Mouse (Mus musculus): ENCODE data around the gene Aqp6.

Gene Aqp6

DNA sequence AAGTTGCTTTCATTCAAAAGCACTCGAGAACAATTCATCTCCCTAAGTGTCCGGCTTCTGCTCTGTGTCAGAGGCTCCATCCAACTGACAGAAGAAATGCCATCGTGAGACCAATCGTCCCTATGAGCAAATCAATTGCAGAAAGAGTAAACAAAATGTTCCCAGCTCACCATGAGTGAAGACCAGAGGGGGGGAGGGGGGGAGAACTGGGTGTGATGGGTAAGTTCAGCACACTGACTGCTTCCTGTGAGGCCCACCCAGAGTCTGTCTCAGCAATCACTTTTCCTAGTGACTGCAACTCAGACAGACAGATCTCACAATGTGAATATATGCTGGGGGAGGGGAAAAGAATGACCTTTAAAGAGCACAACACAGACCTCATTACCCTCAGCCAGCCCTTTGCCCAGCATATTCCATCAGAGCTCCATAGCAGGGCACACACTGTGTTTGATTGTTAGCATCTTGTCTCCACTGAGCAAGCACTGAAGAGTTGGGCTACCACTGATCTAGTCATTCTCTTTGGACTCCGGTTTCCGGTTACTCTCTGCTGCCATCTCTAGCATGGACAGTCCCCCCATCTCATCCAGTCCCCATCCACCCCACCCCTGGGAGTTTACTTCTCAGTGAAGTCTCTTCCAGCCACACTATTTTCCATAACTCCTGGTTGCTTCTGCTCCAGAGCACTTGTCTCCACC, 48.0 kb downstream of the Aqp6 start:
- DNase-seq = no peak

DNA sequence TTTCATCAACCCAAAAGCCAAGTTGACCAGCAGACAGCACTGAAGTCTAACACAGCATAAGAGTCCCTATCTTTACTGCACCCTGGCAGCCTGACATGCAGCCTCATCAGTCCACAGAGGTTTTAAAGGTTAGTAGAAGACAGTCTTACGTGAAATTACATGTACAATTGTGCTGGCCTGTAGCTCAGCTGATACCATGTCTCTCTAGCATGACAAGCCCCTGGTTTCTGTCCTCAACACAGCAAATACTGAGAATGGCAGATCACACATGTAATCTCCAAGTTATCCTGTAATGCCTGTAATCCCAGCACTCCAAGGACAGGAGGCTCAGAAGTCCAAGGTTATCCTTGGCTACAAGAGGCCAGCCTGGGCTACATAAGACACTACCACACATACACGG, 49.1 kb downstream of the Aqp6 start:
- DNase-seq = no peak

- peak; percentile 98 to 99 for DNase-seq
Observed at GRCm38 (mm10) chr15:99651163-99651872, 50.1 kb downstream of the Aqp6 start, which contains the start of gene Racgap1. TSS of gene Racgap1 (minus strand) at chr15:99651656.

DNA sequence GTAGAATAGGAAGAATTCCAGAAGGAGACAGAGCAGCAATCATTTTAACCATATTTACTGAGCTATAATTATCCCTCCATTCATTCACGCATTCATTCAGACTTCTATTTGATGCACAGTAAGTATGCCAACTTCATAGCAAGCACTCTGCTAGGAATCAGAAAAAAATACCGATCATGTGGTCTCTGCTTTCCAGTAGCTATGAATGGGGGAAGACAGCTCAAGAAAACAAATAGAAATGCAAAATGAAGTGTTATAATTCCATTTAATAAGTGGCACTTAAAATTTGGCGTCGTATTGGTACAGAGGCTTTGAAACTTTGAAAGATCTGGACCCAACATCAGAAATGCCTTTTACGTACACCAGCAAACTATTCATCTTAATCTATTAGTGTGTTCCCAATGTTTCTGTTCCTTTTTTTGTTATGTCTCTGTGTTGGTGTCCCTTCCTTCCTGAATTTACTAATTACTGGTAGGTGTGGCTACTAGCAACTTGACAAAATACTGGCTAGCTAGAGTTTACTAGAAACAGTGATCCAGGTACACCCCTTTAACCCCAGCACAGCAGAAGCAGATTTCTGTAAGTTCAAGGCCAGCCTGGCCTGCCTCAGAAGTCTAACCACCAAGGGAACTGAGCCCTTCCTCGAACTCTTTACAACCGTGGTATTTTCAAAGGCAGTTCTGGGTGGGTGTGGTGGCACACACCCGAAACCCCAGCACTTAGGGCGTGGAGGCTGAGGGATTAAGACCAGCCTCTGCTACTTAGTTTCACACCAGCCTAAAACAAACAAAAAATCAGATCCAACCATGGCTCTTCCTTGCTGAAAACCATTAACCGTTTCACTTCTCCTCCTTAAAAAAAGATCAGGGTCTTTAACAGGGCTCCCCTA, 51.0 kb downstream of the Aqp6 start:
- no peak for DNase-seq

DNA sequence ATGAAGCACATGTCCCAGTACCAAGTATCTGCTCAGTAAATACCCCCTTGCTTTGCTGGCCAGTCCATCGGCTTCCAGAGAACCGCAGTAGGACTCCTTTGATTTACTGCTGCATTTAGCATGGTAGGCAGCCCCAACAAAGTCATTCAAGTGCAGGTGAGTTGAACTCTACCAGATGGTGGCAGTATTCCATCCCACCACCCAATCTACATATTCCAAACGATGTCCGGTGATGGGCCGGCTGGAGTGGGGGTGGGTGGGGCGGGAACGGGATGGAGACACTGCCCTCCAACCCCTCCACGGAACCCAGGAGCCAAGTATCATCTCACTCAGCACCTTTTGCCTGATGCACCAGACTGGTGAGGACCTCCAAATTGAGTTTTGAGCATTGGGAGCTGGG, 52.1 kb downstream of the Aqp6 start:
- DNase-seq = no peak

- DNase-seq = no peak
Observed at GRCm38 (mm10) chr15:99653876-99654275, 52.7 kb downstream of the Aqp6 start.

Data from kidney, postnatal 25 days (tissue).